Mouse (Mus musculus): ENCODE data around the gene Ugcg. TPM values are rescaled to one million over a fixed set of nuclear protein-coding genes. Genes with fewer than 3 reads are reported as not detected.

The Ugcg gene
- total and polyA plus RNA-seq, 2 experiments from 2014 or later: 19.1 to 46.5 TPM

- TF ChIP-seq CTCF (IDR thresholded peaks at IDR 0.05; ENCODE audit: low read depth): no peak
- H3K9me3 ChIP-seq (ENCODE audit: low read length): no peaks in the 10 kb centered on the region
- H3K4me3 ChIP-seq (ENCODE audit: low read length): no peak overlapping the region
- no peak overlapping the region for H3K9ac ChIP-seq (replicated peaks; ENCODE audit: low read length)
- H3K27me3 ChIP-seq (ENCODE audit: insufficient read depth, low read length): no peaks in the 10 kb centered on the region
- ATAC-seq (no peak), DNase-seq (ENCODE audit: low spot score) (no peak)
- WGBS: 94% methylated on average over 3 of the region's 3 CpGs
- no peak overlapping the region for H3K27ac ChIP-seq
- H3K4me1 ChIP-seq (ENCODE audit: insufficient read depth, low read length): no peaks in the 10 kb centered on the region
- no peak overlapping the region for H3K4me2 ChIP-seq (ENCODE audit: low read depth, low read length)
- H3K36me3 ChIP-seq (ENCODE audit: insufficient read depth, low read length): no peaks in the 10 kb centered on the region
Measured at GRCm38 (mm10) chr4:59242221-59242620, 53.2 kb downstream of the Ugcg start.

GRCm38 (mm10) chr4:59243802-59244493 is 54.9 kb downstream of the Ugcg start:
- H3K4me3 ChIP-seq (ENCODE audit: low read length): no peak overlapping the region
- TF ChIP-seq CTCF (IDR thresholded peaks at IDR 0.05; ENCODE audit: low read depth): no peak
- no peak overlapping the region for H3K9ac ChIP-seq (replicated peaks; ENCODE audit: low read length)
- ATAC-seq (no peak), DNase-seq (ENCODE audit: low spot score) (no peak)
- no peaks in the 10 kb centered on the region for H3K36me3 ChIP-seq (ENCODE audit: insufficient read depth, low read length)
- 85% methylated on average over 7 of the region's 7 CpGs for WGBS
- H3K4me2 ChIP-seq (ENCODE audit: low read depth, low read length): no peak overlapping the region
- no peak overlapping the region for H3K27ac ChIP-seq
- H3K27me3 ChIP-seq (ENCODE audit: insufficient read depth, low read length): no peaks in the 10 kb centered on the region
- no peaks in the 10 kb centered on the region for H3K9me3 ChIP-seq (ENCODE audit: low read length)
- H3K4me1 ChIP-seq (ENCODE audit: insufficient read depth, low read length): no peaks in the 10 kb centered on the region

GRCm38 (mm10) chr4:59244791-59245555 is 55.9 kb downstream of the Ugcg start:
- Histone ChIP-seq H3K27ac (no peak overlapping the region), H3K4me2 (ENCODE audit: low read depth, low read length) (no peak overlapping the region), H3K9ac (replicated peaks; ENCODE audit: low read length) (no peak overlapping the region), H3K4me1 (ENCODE audit: insufficient read depth, low read length) (no peaks in the 10 kb centered on the region), H3K36me3 (ENCODE audit: insufficient read depth, low read length) (no peaks in the 10 kb centered on the region), H3K4me3 (ENCODE audit: low read length) (no peak overlapping the region), H3K27me3 (ENCODE audit: insufficient read depth, low read length) (no peaks in the 10 kb centered on the region), H3K9me3 (ENCODE audit: low read length) (no peaks in the 10 kb centered on the region)
- 82% methylated on average over 7 of the region's 7 CpGs for WGBS
- no peak for TF ChIP-seq CTCF (IDR thresholded peaks at IDR 0.05; ENCODE audit: low read depth)
- DNase-seq (ENCODE audit: low spot score): no peak
- ATAC-seq: no peak

- WGBS: 87% methylated on average over 4 of the region's 4 CpGs
- H3K4me3 ChIP-seq (ENCODE audit: low read length): no peak overlapping the region
- no peak for TF ChIP-seq CTCF (IDR thresholded peaks at IDR 0.05; ENCODE audit: low read depth)
- DNase-seq (ENCODE audit: low spot score) (no peak), ATAC-seq (no peak)
- H3K9me3 ChIP-seq (ENCODE audit: low read length): no peaks in the 10 kb centered on the region
- H3K4me1 ChIP-seq (ENCODE audit: insufficient read depth, low read length): no peaks in the 10 kb centered on the region
- no peaks in the 10 kb centered on the region for H3K36me3 ChIP-seq (ENCODE audit: insufficient read depth, low read length)
- H3K27me3 ChIP-seq (ENCODE audit: insufficient read depth, low read length): no peaks in the 10 kb centered on the region
- no peak overlapping the region for H3K4me2 ChIP-seq (ENCODE audit: low read depth, low read length)
- H3K9ac ChIP-seq (replicated peaks; ENCODE audit: low read length): no peak overlapping the region
- no peak overlapping the region for H3K27ac ChIP-seq
Measured at GRCm38 (mm10) chr4:59245776-59246175, 56.7 kb downstream of the Ugcg start.

- Histone ChIP-seq H3K27me3 (ENCODE audit: insufficient read depth, low read length) (no peaks in the 10 kb centered on the region), H3K9ac (replicated peaks; ENCODE audit: low read length) (no peak overlapping the region), H3K4me3 (ENCODE audit: low read length) (no peak overlapping the region), H3K27ac (no peak overlapping the region), H3K4me2 (ENCODE audit: low read depth, low read length) (no peak overlapping the region), H3K9me3 (ENCODE audit: low read length) (no peaks in the 10 kb centered on the region), H3K4me1 (ENCODE audit: insufficient read depth, low read length) (no peaks in the 10 kb centered on the region), H3K36me3 (ENCODE audit: insufficient read depth, low read length) (no peaks in the 10 kb centered on the region)
- ATAC-seq (no peak), DNase-seq (ENCODE audit: low spot score) (no peak)
- WGBS: 76% methylated on average over 1 of the region's 1 CpGs
- no peak for TF ChIP-seq CTCF (IDR thresholded peaks at IDR 0.05; ENCODE audit: low read depth)
Measured at GRCm38 (mm10) chr4:59247545-59247944, 58.5 kb downstream of the Ugcg start.

- no peak overlapping the region for H3K9ac ChIP-seq (replicated peaks; ENCODE audit: low read length)
- no peak for TF ChIP-seq CTCF (IDR thresholded peaks at IDR 0.05; ENCODE audit: low read depth)
- no peaks in the 10 kb centered on the region for H3K9me3 ChIP-seq (ENCODE audit: low read length)
- no peak overlapping the region for H3K4me3 ChIP-seq (ENCODE audit: low read length)
- no peaks in the 10 kb centered on the region for H3K4me1 ChIP-seq (ENCODE audit: insufficient read depth, low read length)
- DNase-seq (ENCODE audit: low spot score) (no peak), ATAC-seq (no peak)
- H3K27me3 ChIP-seq (ENCODE audit: insufficient read depth, low read length): no peaks in the 10 kb centered on the region
- no peak overlapping the region for H3K27ac ChIP-seq
- no peaks in the 10 kb centered on the region for H3K36me3 ChIP-seq (ENCODE audit: insufficient read depth, low read length)
- H3K4me2 ChIP-seq (ENCODE audit: low read depth, low read length): no peak overlapping the region
Measured at GRCm38 (mm10) chr4:59248035-59248434, 59.0 kb downstream of the Ugcg start.

Measured in hindbrain, postnatal 0 days (tissue).